Mouse (Mus musculus) right cerebral cortex, adult 18-20 months (tissue): Measurements from ENCODE around the gene Parm1.

Experiments used
- DNase-seq: peaks from one replicate; pipeline ENCODE4 v3.0.0; 2022; ENCODE audit warnings: mixed read lengths

Gene Parm1

GRCm38 (mm10) chr5:91578924-91579323 lies 61.5 kb downstream of the Parm1 start:
- DNase-seq, result no peak

DNA sequence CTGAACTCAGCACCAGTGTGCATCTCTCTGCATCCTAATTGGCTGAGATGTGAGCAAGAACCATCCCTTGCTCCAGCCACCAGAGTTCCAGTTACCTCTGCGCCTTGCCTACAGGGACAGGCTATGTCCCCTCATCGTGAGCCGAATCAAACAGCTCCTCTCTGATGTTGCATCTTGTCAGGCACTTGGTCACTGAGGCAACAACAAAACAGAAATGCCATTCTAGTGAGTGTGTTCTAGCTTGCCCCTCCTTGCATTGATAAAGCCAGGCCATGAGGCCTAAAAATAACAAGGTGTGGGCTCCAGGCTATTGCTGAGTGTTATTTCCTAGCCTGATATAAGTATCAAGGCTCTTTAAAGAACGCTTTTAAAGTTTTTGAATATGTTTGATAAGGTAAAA lies 64.4 kb downstream of the Parm1 start:
- DNase-seq, result no peak

DNA sequence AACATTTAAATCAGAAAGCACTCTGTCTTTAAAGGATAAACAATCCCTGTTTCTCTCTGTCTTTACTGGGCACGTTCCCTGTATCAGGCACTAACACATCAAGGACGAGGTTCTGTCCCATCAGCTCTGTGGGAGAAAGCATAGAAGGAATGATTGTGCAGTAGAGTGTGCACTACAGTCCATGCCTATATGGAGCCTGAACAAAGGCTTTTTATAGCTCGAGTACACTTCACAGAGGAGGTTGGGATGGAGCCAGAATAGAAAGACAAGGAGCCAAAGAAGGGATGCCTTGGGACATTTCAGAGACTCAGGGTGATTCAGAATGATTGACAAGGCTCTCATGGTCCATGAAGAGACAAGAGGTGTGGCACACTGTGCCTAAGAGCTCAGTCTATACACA lies 68.8 kb downstream of the Parm1 start:
- DNase-seq, result no peak

GRCm38 (mm10) chr5:91594083-91594482 lies 76.7 kb downstream of the Parm1 start:
- DNase-seq, result no peak

GRCm38 (mm10) chr5:91597216-91597615 lies 79.8 kb downstream of the Parm1 start:
- no peak for DNase-seq

GRCm38 (mm10) chr5:91599801-91600200 lies 82.4 kb downstream of the Parm1 start:
- DNase-seq, result no peak

GRCm38 (mm10) chr5:91603347-91603746 lies 85.9 kb downstream of the Parm1 start:
- DNase-seq, result no peak

GRCm38 (mm10) chr5:91603787-91604439 lies 86.5 kb downstream of the Parm1 start:
- DNase-seq, result no peak

GRCm38 (mm10) chr5:91607234-91607633 lies 89.8 kb downstream of the Parm1 start:
- DNase-seq, result no peak

DNA sequence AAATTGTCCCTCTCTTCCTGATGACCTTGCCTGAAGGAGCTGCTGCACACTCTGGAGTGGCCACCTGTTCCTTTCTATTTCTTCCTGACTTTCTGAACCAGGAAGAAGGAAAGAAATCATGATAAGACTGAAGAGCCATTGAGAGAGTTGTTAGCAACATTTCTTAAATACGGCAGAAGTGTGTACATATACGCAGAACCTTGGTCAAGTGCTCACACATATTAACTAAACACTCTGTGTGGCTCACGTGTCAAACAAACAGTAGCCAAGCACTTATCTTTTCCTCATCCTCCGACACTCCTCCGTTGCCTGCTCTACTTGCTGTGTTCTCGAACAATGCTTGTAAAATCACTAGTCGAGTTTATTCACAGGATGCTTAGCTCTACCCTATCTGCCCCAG lies 90.4 kb downstream of the Parm1 start:
- DNase-seq, result no peak

DNA sequence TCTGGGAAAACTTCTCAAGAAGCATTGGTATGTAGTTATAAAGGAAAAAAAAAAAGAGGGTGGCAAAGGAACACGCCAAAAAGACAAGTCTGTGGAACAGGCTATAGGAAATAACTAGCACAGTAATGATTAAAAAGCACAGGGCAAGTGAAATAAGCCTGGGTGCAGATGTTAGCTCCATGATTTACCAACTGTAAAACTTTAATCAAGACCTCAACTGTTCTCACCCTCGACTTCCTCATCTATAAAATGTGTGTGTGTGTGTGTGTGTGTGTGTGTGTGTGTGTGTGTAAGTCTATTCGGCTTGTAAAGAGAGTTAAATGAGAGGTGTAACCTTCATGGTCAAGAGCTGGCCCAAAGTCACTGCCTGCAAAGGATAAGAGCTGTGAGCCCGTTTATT lies 91.6 kb downstream of the Parm1 start:
- no peak for DNase-seq

DNA sequence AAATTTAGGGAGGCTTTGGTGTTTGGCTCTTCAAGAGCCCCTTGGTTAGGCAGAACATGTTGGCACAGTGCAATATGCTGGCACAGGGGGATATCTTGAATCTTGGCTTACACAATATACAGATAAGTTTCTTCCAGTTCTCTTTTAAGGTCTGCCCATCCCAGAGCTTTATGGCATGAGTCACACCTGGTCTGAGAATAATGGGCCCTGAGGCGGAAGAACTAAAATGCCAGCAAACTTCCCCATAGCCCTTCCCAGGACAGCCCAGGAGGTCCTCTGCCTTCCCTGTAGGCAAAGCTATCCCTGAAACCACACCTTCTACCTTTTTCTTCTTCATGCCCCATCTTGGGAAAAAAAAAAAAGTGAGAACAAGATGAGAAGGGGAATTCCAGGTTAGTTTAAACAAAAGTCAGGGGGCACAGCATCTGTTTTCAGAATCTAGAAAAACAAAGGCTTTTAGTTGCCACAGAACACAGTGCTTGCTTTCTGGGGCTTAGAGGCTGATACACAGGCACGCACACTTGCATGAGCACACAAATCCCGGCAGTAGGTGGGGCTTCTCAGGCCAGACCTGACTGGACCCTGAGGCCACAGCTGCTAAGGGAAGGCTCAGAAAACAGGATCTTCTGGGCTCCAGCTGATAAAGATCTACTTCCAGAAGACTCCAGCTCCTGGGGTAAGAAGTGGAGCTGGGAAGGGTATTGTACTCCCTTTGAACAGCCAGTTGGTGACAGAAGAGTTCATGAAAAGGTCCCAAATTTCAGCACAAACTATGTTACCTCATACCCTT lies 92.3 kb downstream of the Parm1 start:
- no peak for DNase-seq

GRCm38 (mm10) chr5:91610499-91610898 lies 93.1 kb downstream of the Parm1 start:
- no peak for DNase-seq

- no peak for DNase-seq
Observed at GRCm38 (mm10) chr5:91611589-91611988, 94.2 kb downstream of the Parm1 start.

GRCm38 (mm10) chr5:91617331-91618233 lies 100.2 kb downstream of the Parm1 start:
- DNase-seq, result no peak

DNA sequence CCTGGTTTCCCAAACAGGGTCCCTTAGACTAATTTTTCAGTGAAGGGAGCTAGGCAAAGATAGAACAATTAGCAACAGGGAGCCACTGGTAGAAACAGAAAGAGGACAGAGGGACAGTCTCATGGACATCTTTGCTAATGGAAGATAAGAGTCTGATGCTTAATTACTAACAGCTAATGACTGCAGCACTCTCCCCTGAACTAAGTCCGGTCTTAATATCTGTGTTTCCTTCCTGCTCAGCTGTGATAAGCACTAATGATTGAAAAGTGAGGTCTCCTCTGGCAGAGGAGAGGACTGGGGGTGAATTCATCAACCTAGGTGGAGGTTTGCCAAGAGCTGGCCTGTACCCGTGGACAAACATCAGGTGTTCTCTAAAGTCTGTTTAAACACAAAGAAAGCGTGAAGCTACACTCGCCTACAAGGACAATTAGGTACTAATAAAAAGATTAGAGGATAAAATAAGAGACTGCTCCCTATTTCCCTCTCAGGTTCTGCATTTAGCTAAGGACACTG lies 101.3 kb downstream of the Parm1 start:
- no peak for DNase-seq

- DNase-seq, result no peak
Observed at GRCm38 (mm10) chr5:91621197-91621596, 103.8 kb downstream of the Parm1 start.

GRCm38 (mm10) chr5:91626823-91627222 lies 109.4 kb downstream of the Parm1 start:
- DNase-seq, result no peak

GRCm38 (mm10) chr5:91629472-91629871 lies 112.1 kb downstream of the Parm1 start:
- no peak for DNase-seq

GRCm38 (mm10) chr5:91651330-91651729 lies 133.9 kb downstream of the Parm1 start:
- no peak for DNase-seq

GRCm38 (mm10) chr5:91653061-91653915 lies 135.9 kb downstream of the Parm1 start:
- peak; percentile 41 for DNase-seq
